Mouse (Mus musculus) B cell, adult 2 months (primary cell): ENCODE measurements around the gene Vmn2r97.
"Not testable (repeated sequence)": the region's sequence is repeated elsewhere in the genome, so short reads cannot be mapped to it uniquely, and the experiment has no call there.

Experiments used
- DNase-seq, 2 experiments: peaks; one replicate each; pipeline ENCODE4 v3.0.0; 2022

Gene Vmn2r97

GRCm38 (mm10) chr17:18914000-18914399 lies at the start of gene Vmn2r97:
Gene Vmn2r97 (plus strand): TSS chr17:18914300.
- DNase-seq, result not testable (repeated sequence)

GRCm38 (mm10) chr17:18882436-18882835 lies 31.7 kb upstream of the Vmn2r97 start:
- not testable (repeated sequence) for DNase-seq

GRCm38 (mm10) chr17:18889745-18890329 lies 24.3 kb upstream of the Vmn2r97 start:
- no peak for DNase-seq

GRCm38 (mm10) chr17:18957800-18958199 lies 43.7 kb downstream of the Vmn2r97 start:
- not testable (repeated sequence) for DNase-seq

- peak; percentile 46 to 49 for DNase-seq
Measured at GRCm38 (mm10) chr17:18968371-18969275, 54.5 kb downstream of the Vmn2r97 start.
